Mouse (Mus musculus): ENCODE results near the gene Npb.
A peak's percentile ranks its signal among the peaks of the same experiment; 100 is the strongest.
"Not testable (repeated sequence)": the region's sequence is repeated elsewhere in the genome, so short reads cannot be mapped to it uniquely, and the experiment has no call there.

Npb gene

GRCm38 (mm10) chr11:120608241-120609034 is at the start of gene Npb:
Npb (plus strand) TSS chr11:120608477.
- no peak for DNase-seq

- DNase-seq: not testable (repeated sequence)
Observed at GRCm38 (mm10) chr11:120558843-120559242, 49.4 kb upstream of the Npb start.

GRCm38 (mm10) chr11:120560952-120561728 is 47.1 kb upstream of the Npb start:
- no peak for DNase-seq

- DNase-seq: no peak
Observed at GRCm38 (mm10) chr11:120562949-120563348, 45.3 kb upstream of the Npb start.

- no peak for DNase-seq
Observed at GRCm38 (mm10) chr11:120565114-120565513, 43.2 kb upstream of the Npb start.

GRCm38 (mm10) chr11:120568324-120568723 is 40.0 kb upstream of the Npb start:
- DNase-seq: no peak

GRCm38 (mm10) chr11:120571122-120571521 is 37.2 kb upstream of the Npb start:
- DNase-seq: no peak

GRCm38 (mm10) chr11:120571754-120572416 is 36.4 kb upstream of the Npb start:
- DNase-seq: no peak

GRCm38 (mm10) chr11:120572417-120572751 is 35.9 kb upstream of the Npb start:
- DNase-seq: no peak

- DNase-seq: peak; percentile 99
Observed at GRCm38 (mm10) chr11:120572752-120573584, 35.3 kb upstream of the Npb start, which contains the start of gene P4hb. P4hb (minus strand) TSS chr11:120573253.

GRCm38 (mm10) chr11:120573585-120574277 is 34.5 kb upstream of the Npb start:
- no peak for DNase-seq

- no peak for DNase-seq
Observed at GRCm38 (mm10) chr11:120574278-120574600, 34.0 kb upstream of the Npb start.

GRCm38 (mm10) chr11:120575046-120575445 is 33.2 kb upstream of the Npb start:
- no peak for DNase-seq

- DNase-seq: no peak
Observed at GRCm38 (mm10) chr11:120575940-120576339, 32.3 kb upstream of the Npb start.

- DNase-seq: no peak
Observed at GRCm38 (mm10) chr11:120576365-120576981, 31.8 kb upstream of the Npb start.

- no peak for DNase-seq
Observed at GRCm38 (mm10) chr11:120577211-120578023, 30.9 kb upstream of the Npb start.

GRCm38 (mm10) chr11:120578024-120578693 is 30.1 kb upstream of the Npb start:
- peak in 1 of 2 experiments; percentile 26 for DNase-seq

- peak in 1 of 2 experiments; percentile 41 for DNase-seq
Observed at GRCm38 (mm10) chr11:120578694-120579243, 29.5 kb upstream of the Npb start.

GRCm38 (mm10) chr11:120579316-120580107 is 28.8 kb upstream of the Npb start:
- DNase-seq: peak; percentile 78 to 83

Data from thymus, postnatal 36 days (tissue).